Mouse (Mus musculus) embryo, embryonic 9.5 days (tissue): ENCODE data around the gene Aebp2.
A peak's percentile ranks its signal among the peaks of the same experiment; 100 is the strongest.

ENCODE experiments used
- DNase-seq: peaks from one replicate; pipeline ENCODE4 v3.0.0-alpha.2; 2017; ENCODE audit errors: extremely low spot score

Aebp2 gene

GRCm38 (mm10) chr6:140606534-140606933 lies 15.9 kb upstream of the Aebp2 start:
- no peak for DNase-seq

- DNase-seq, result no peak
These were observed 13.8 kb upstream of the Aebp2 start for GRCm38 (mm10) chr6:140608666-140609065.

- no peak for DNase-seq
These were observed 12.9 kb upstream of the Aebp2 start for GRCm38 (mm10) chr6:140609533-140609932.

- DNase-seq, result no peak
These were observed 12.3 kb upstream of the Aebp2 start for GRCm38 (mm10) chr6:140610117-140610516.

GRCm38 (mm10) chr6:140611282-140611681 lies 11.2 kb upstream of the Aebp2 start:
- no peak for DNase-seq

GRCm38 (mm10) chr6:140611893-140612473 lies 10.5 kb upstream of the Aebp2 start:
- DNase-seq, result no peak

- DNase-seq, result no peak
These were observed 8.6 kb upstream of the Aebp2 start for GRCm38 (mm10) chr6:140613822-140614221.

GRCm38 (mm10) chr6:140614711-140615110 lies 7.8 kb upstream of the Aebp2 start:
- DNase-seq, result no peak

GRCm38 (mm10) chr6:140620531-140621349 lies 1.7 kb upstream of the Aebp2 start:
- no peak for DNase-seq

- DNase-seq, result no peak
These were observed 841 bp upstream of the Aebp2 start for GRCm38 (mm10) chr6:140621622-140622021.

GRCm38 (mm10) chr6:140623226-140624095 lies 998 bp downstream of the Aebp2 start:
- peak; percentile 88 for DNase-seq

- peak; percentile 53 for DNase-seq
These were observed 1.9 kb downstream of the Aebp2 start for GRCm38 (mm10) chr6:140624096-140625051.

GRCm38 (mm10) chr6:140629176-140629859 lies 6.9 kb downstream of the Aebp2 start:
- DNase-seq, result no peak

GRCm38 (mm10) chr6:140630306-140630705 lies 7.8 kb downstream of the Aebp2 start:
- no peak for DNase-seq

- no peak for DNase-seq
These were observed 11.2 kb downstream of the Aebp2 start for GRCm38 (mm10) chr6:140633616-140634015.

- no peak for DNase-seq
These were observed 13.8 kb downstream of the Aebp2 start for GRCm38 (mm10) chr6:140636290-140636689.

GRCm38 (mm10) chr6:140642010-140642409 lies 19.5 kb downstream of the Aebp2 start:
- DNase-seq, result no peak

- DNase-seq, result no peak
These were observed 20.2 kb downstream of the Aebp2 start for GRCm38 (mm10) chr6:140642655-140643054.

GRCm38 (mm10) chr6:140645931-140646330 lies 23.5 kb downstream of the Aebp2 start:
- no peak for DNase-seq

- DNase-seq, result no peak
These were observed 24.4 kb downstream of the Aebp2 start for GRCm38 (mm10) chr6:140646892-140647291.

GRCm38 (mm10) chr6:140649812-140650211 lies 27.3 kb downstream of the Aebp2 start:
- DNase-seq, result no peak
